Mouse (Mus musculus) C2C12 (cell line): ENCODE data around the gene Gprin1. TPM values are rescaled to one million over a fixed set of nuclear protein-coding genes. Genes with fewer than 3 reads are reported as not detected.
A peak's percentile ranks its signal among the peaks of the same experiment; 100 is the strongest.

Source experiments
- H3K27me3 ChIP-seq: one replicate; pipeline ENCODE4 v1.6.1; 2011; ENCODE audit not compliant: control insufficient read depth, insufficient read depth, insufficient read length
- H3K36me3 ChIP-seq: one replicate; pipeline ENCODE4 v1.6.1; 2011; ENCODE audit not compliant: control insufficient read depth, insufficient read depth
- H3K4me3 ChIP-seq: one replicate; pipeline ENCODE4 v1.5.1; 2011; ENCODE audit warnings: mild to moderate bottlenecking, control low read depth; ENCODE audit not compliant: poor library complexity, insufficient read depth, severe bottlenecking
- H3K79me2 ChIP-seq: one replicate; pipeline ENCODE4 v1.6.1; 2011; ENCODE audit not compliant: control insufficient read depth, insufficient read depth
- H3K79me3 ChIP-seq: one replicate; pipeline ENCODE4 v1.6.1; 2011; ENCODE audit warnings: low read depth, control low read depth
- H3ac ChIP-seq: one replicate; pipeline ENCODE3; 2011; ENCODE audit warnings: low read depth; ENCODE audit not compliant: control insufficient read depth, insufficient read length
- CEBPB ChIP-seq: IDR thresholded peaks from one replicate; pipeline ENCODE4 v1.6.1; 2011; ENCODE audit warnings: low read depth, mild to moderate bottlenecking, control low read depth, moderate library complexity
- CTCF ChIP-seq: IDR thresholded peaks from one replicate; pipeline ENCODE4 v1.5.1; 2011; ENCODE audit not compliant: control insufficient read depth, insufficient read depth, insufficient read length
- FOSL1 ChIP-seq: IDR thresholded peaks from one replicate; pipeline ENCODE4 v1.8.0; 2011; ENCODE audit warnings: mild to moderate bottlenecking, low read length; ENCODE audit not compliant: poor library complexity, insufficient read depth, severe bottlenecking
- MAX ChIP-seq: IDR thresholded peaks from one replicate; pipeline ENCODE4 v1.6.1; 2011; ENCODE audit warnings: mild to moderate bottlenecking, control low read depth
- MYOD1 ChIP-seq: IDR thresholded peaks from one replicate; pipeline ENCODE4 v1.6.1; 2011; ENCODE audit warnings: low read depth; ENCODE audit not compliant: control insufficient read depth, insufficient read length
- MYOG ChIP-seq: IDR thresholded peaks from one replicate; pipeline ENCODE4 v1.6.1; 2011; ENCODE audit not compliant: control insufficient read depth, insufficient read length; ENCODE audit errors: extremely low read depth
- USF1 ChIP-seq: IDR thresholded peaks from one replicate; pipeline ENCODE4 v1.6.1; 2011; ENCODE audit warnings: low read depth, mild to moderate bottlenecking, control low read depth, moderate library complexity
- long read RNA-seq, 2 experiments: library from polyadenylated mRNA; unstranded; transcript quantifications; one replicate each; pipeline ENCODE4 v2.0.0; 2019 to 2020
- polyA plus RNA-seq: library from polyadenylated mRNA; unstranded; fragments of >200 nt; fragmentation: generic; extraction: Trizol; gene quantifications from one replicate; pipeline ENCODE4 v1.2.1, GENCODE M21; 2012; ENCODE audit warnings: missing spikeins

The Gprin1 gene
- polyA plus RNA-seq, result 0.20 TPM
- long read RNA-seq, experiment 1, result 0 reads
- long read RNA-seq, experiment 2, result 0 reads

- Histone ChIP-seq H3K27me3 (peaks cover 29% of the 10 kb centered on the region), H3ac (peak within 1 kb of the TSS; percentile 66), H3K79me3 (no peaks in the 10 kb centered on the region), H3K36me3 (no peaks in the 10 kb centered on the region), H3K4me3 (peak within 1 kb of the TSS; percentile 6), H3K79me2 (no peaks in the 10 kb centered on the region)
- TF ChIP-seq MYOD1 (no peak), USF1 (no peak), CEBPB (no peak), CTCF (no peak), MAX (no peak), MYOG (no peak), FOSL1 (no peak)
These were observed at the start of gene Gprin1 for GRCm38 (mm10) chr13:54749864-54750411. Gene Gprin1 (minus strand): TSS chr13:54749874.

- TF ChIP-seq MYOG, result no peak
- TF ChIP-seq MAX, result no peak
- no peak for TF ChIP-seq CTCF
- no peak for TF ChIP-seq MYOD1
- no peak for TF ChIP-seq FOSL1
- TF ChIP-seq USF1, result no peak
- TF ChIP-seq CEBPB, result no peak
- H3K27me3 ChIP-seq, result peaks cover 12% of the 10 kb centered on the region
- no peak overlapping the region for H3ac ChIP-seq
- H3K36me3 ChIP-seq, result no peaks in the 10 kb centered on the region
- no peak overlapping the region for H3K4me3 ChIP-seq
- no peaks in the 10 kb centered on the region for H3K79me3 ChIP-seq
- no peaks in the 10 kb centered on the region for H3K79me2 ChIP-seq
These were observed 49.1 kb upstream of the Gprin1 start for GRCm38 (mm10) chr13:54798740-54799139.

GRCm38 (mm10) chr13:54797861-54798643 is 48.4 kb upstream of the Gprin1 start:
- no peaks in the 10 kb centered on the region for H3K36me3 ChIP-seq
- H3K79me2 ChIP-seq, result no peaks in the 10 kb centered on the region
- no peak overlapping the region for H3ac ChIP-seq
- no peak overlapping the region for H3K4me3 ChIP-seq
- no peak for TF ChIP-seq MYOD1
- no peak for TF ChIP-seq USF1
- TF ChIP-seq FOSL1, result no peak
- no peak for TF ChIP-seq MAX
- no peak for TF ChIP-seq MYOG
- TF ChIP-seq CTCF, result no peak
- peaks cover 10% of the 10 kb centered on the region for H3K27me3 ChIP-seq
- no peaks in the 10 kb centered on the region for H3K79me3 ChIP-seq

DNA sequence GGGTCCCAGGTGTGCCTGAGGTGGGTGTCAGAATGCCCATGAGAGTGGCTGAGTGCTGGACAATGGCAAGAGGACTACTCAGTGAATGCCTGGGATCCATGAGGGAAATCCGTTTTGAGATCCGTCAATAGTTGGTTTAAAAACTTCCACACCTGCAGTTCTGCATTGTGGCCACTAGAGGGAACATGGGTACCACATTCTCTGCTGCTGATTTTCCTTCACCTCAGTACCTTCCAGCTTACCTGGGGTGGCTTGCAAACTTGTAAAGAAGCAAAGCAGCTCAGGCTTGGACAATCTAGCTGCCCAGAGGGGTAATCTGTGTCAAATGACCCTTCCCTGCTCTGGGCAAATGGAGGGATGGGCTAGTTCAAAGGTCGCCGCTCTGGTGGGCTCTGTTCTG is 47.7 kb upstream of the Gprin1 start:
- Histone ChIP-seq H3K79me2 (no peaks in the 10 kb centered on the region), H3K27me3 (peaks cover 10% of the 10 kb centered on the region), H3K79me3 (no peaks in the 10 kb centered on the region), H3ac (no peak overlapping the region), H3K4me3 (no peak overlapping the region), H3K36me3 (no peaks in the 10 kb centered on the region)
- TF ChIP-seq USF1 (no peak), MAX (no peak), MYOD1 (no peak), CEBPB (no peak), CTCF (peak; percentile 65), FOSL1 (no peak), MYOG (no peak)

- H3K79me2 ChIP-seq, result no peaks in the 10 kb centered on the region
- TF ChIP-seq USF1 (no peak), MYOD1 (no peak), MYOG (no peak), CTCF (no peak), FOSL1 (no peak), CEBPB (no peak), MAX (no peak)
- H3K79me3 ChIP-seq, result no peaks in the 10 kb centered on the region
- no peak overlapping the region for H3K4me3 ChIP-seq
- H3ac ChIP-seq, result no peak overlapping the region
- no peaks in the 10 kb centered on the region for H3K36me3 ChIP-seq
- H3K27me3 ChIP-seq, result peaks cover 3% of the 10 kb centered on the region
These were observed 45.2 kb upstream of the Gprin1 start for GRCm38 (mm10) chr13:54794843-54795242.
